Mouse (Mus musculus) forebrain, embryonic 13.5 days (tissue): ENCODE data around the gene Cpn1. TPM values are rescaled to one million over a fixed set of nuclear protein-coding genes. Genes with fewer than 3 reads are reported as not detected.

Experiments
- ATAC-seq: fragments of 200-750 bp; cut with Nextera tagmentation; 2 replicates; pipeline ENCODE4 v1.8.0; 2017
- H3K27ac ChIP-seq: fragments of 300-500 bp; sonication (generic); 2 replicates; pipeline ENCODE4 v1.5.1; 2015; ENCODE audit warnings: inconsistent platforms, mild to moderate bottlenecking, moderate library complexity
- H3K27me3 ChIP-seq: fragments of 300-500 bp; sonication (generic); 2 replicates; pipeline ENCODE4 v1.6.1; 2015; ENCODE audit warnings: mild to moderate bottlenecking, inconsistent platforms
- H3K36me3 ChIP-seq: fragments of 300-500 bp; sonication (generic); 2 replicates; pipeline ENCODE4 v1.6.1; 2015; ENCODE audit warnings: mild to moderate bottlenecking, inconsistent platforms; ENCODE audit not compliant: poor library complexity, severe bottlenecking
- H3K4me1 ChIP-seq: fragments of 300-500 bp; sonication (generic); 2 replicates; pipeline ENCODE4 v1.6.1; 2015; ENCODE audit warnings: inconsistent platforms
- H3K4me2 ChIP-seq: fragments of 300-500 bp; sonication (generic); 2 replicates; pipeline ENCODE4 v1.6.1; 2015; ENCODE audit warnings: inconsistent platforms, mild to moderate bottlenecking, moderate library complexity
- H3K4me3 ChIP-seq: fragments of 300-500 bp; sonication (generic); 2 replicates; pipeline ENCODE4 v1.5.1; 2015; ENCODE audit warnings: mild to moderate bottlenecking, inconsistent platforms
- H3K9ac ChIP-seq: fragments of 300-500 bp; sonication (generic); 2 replicates; pipeline ENCODE4 v1.6.1; 2015; ENCODE audit warnings: mild to moderate bottlenecking, inconsistent platforms
- H3K9me3 ChIP-seq: fragments of 300-500 bp; sonication (generic); replicated peaks from 2 replicates; pipeline ENCODE4 v1.6.1; 2016; ENCODE audit warnings: inconsistent platforms
- WGBS: fragments of 180-500 bp; shearing (Covaris S2); methylation state at CpG from one replicate; pipeline ENCODE4 v1.1.7; 2015; 5-methylcytosine and 5-hydroxymethylcytosine counted together
- polyA plus RNA-seq: library from polyadenylated mRNA; unstranded; fragments of >200 nt; fragmentation: Nextera tagmentation; extraction: Ambion mirVana; gene quantifications from 2 replicates; pipeline ENCODE4 v1.2.1, GENCODE M21; 2015

The Cpn1 gene
- polyA plus RNA-seq, 1 experiment from 2014 or later, result 0.32 TPM

DNA sequence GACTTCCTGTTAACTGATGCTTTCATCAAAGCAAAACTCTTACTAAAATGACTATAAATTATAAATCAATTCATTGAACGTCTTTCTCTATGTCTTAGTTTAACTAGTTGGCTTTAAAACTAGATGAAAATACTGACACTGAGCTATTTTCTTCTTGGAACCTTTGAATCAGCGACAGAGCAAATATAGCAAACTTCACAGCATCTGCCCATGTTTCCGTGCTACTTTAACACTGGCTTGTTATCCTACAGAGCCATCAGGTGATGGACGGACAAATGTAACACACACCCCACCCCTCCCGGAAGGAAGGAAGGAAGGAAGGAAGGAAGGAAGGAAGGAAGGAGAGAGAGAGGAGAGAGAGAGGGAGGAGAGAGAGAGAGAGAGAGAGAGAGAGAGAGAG is 58.4 kb downstream of the Cpn1 start:
- WGBS, result 85% methylated on average over 5 of the region's 5 CpGs
- no peak overlapping the region for H3K4me3 ChIP-seq
- no peak overlapping the region for H3K4me2 ChIP-seq
- H3K27me3 ChIP-seq, result no peaks in the 10 kb centered on the region
- no peak for ATAC-seq
- no peak overlapping the region for H3K9ac ChIP-seq
- H3K27ac ChIP-seq, result no peak overlapping the region
- peaks cover 5% of the 10 kb centered on the region; the same call in 1 of the 2 replicates for H3K4me1 ChIP-seq
- H3K9me3 ChIP-seq, result 0 out of 2 replicates have a peak, but pooled peaks cover 3% of the 10 kb centered on the region
- H3K36me3 ChIP-seq, result no peaks in the 10 kb centered on the region

DNA sequence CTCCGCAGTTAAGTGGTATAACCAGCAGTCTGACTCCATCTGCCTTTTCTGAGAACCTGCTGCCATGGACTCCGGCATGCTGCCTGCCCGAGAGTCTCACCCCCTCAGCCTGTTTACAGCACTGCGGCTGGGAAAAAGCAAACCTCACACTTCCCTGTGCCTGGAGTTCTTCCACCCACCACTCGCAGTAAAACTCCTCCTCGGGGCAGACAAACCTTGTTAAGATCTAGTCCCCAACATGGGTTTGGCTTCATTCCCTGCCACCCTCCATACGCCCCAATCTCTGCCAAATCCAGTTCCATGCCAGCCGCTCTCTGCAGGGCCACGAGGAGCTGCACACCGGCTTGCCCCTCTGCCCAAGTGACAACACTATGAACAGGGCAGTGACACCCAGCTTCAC is 59.3 kb downstream of the Cpn1 start:
- no peak overlapping the region for H3K4me2 ChIP-seq
- no peak for ATAC-seq
- WGBS, result 79% methylated on average over 10 of the region's 10 CpGs
- 0 out of 2 replicates have a peak, but pooled peaks cover 4% of the 10 kb centered on the region for H3K9me3 ChIP-seq
- no peak overlapping the region for H3K27ac ChIP-seq
- no peaks in the 10 kb centered on the region for H3K27me3 ChIP-seq
- H3K9ac ChIP-seq, result no peak overlapping the region
- H3K36me3 ChIP-seq, result no peaks in the 10 kb centered on the region
- H3K4me1 ChIP-seq, result peaks cover 5% of the 10 kb centered on the region; the same call in 1 of the 2 replicates
- H3K4me3 ChIP-seq, result no peak overlapping the region

DNA sequence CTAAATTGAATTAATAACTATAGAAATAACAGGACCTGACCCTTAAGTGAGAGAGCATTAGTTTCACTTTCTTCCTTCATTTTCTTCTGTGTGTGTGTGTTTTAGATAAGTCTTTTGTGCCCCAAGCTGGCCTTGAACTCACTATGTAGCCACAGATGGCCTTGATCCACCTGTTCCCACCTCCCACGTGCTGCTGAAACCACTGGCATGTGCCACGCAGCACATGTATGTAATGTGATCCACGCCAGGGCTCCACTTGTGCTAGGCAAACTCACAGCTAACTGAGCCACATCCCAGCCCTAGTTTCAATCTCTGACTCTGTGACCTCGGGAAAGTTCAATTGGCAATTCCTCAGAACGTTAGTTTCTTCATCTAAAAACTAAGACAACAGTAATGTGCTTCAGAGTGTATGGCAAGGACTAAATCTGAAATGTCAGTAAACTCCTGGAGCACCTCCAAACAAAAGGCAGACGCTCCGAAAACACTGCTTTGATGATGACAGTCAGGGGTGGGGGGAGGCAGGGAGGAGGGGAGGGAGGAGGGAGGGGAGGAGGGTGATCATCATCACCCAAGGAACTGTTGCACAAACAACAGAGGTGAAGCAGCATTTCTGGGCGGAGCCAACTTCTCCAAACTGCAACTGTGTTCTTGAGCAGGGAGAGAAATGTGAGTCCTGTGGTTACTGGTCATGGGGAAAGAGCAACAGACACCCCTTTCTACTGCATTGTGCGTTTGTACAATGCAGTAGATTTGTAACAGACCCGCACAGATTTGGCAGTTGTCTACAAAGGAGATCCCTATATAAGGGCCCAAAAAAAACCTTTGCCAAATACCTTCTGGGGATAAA is 60.0 kb downstream of the Cpn1 start:
- WGBS, result 80% methylated on average over 10 of the region's 10 CpGs
- Histone ChIP-seq H3K4me1 (peaks cover 5% of the 10 kb centered on the region; the same call in 1 of the 2 replicates), H3K9ac (no peak overlapping the region), H3K27me3 (no peaks in the 10 kb centered on the region), H3K36me3 (no peaks in the 10 kb centered on the region), H3K27ac (no peak overlapping the region), H3K4me2 (no peak overlapping the region), H3K9me3 (0 out of 2 replicates have a peak, but pooled peaks cover 4% of the 10 kb centered on the region), H3K4me3 (no peak overlapping the region)
- no peak for ATAC-seq

DNA sequence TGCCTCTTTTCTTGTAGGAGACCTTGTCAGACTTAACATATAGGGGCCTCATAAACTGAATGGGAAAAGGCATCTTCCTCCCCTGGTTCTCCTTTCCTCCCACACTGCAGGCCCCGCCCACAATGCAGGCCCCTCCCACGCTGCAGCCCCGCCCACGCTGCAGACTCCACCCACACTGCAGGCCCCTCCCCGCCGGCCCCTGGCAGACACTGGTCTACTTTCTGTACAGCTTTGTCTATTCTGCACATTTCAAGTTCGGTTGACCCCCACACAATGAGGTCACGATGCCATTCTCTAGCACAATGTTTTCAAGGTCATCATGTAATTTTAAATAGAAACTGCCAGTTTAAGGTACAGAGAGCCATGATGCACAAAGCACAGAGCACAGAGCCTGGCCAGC is 62.0 kb downstream of the Cpn1 start:
- Histone ChIP-seq H3K9ac (no peak overlapping the region), H3K4me1 (peaks cover 6% of the 10 kb centered on the region; the same call in 1 of the 2 replicates), H3K9me3 (0 out of 2 replicates have a peak, but pooled peaks cover 4% of the 10 kb centered on the region), H3K27me3 (no peaks in the 10 kb centered on the region; the same call in 1 of the 2 replicates), H3K4me3 (no peak overlapping the region), H3K36me3 (no peaks in the 10 kb centered on the region), H3K27ac (no peak overlapping the region), H3K4me2 (no peak overlapping the region)
- ATAC-seq, result no peak
- 75% methylated on average over 8 of the region's 8 CpGs for WGBS

DNA sequence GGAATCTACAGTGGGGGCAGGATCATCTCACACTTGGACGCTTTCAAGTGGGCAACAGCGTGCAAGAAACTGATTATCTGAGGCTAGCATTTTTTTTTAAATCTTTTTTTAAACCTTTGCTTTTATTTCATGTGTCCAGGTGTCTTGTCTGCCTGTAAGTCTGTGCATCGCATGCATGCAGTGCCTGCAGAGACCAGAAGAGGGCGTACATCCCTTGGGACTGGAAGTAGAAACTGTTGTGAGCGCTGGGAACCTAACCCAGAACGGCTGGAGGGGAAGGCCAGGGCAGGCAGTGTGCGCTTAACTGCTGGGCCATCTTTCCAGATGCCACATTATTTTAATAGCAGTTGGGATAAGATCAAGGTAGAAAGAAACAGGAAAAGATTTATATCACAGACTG is 63.4 kb downstream of the Cpn1 start:
- H3K27ac ChIP-seq, result no peak overlapping the region
- peaks cover 6% of the 10 kb centered on the region; the same call in 1 of the 2 replicates for H3K4me1 ChIP-seq
- no peaks in the 10 kb centered on the region for H3K36me3 ChIP-seq
- WGBS, result 95% methylated on average over 7 of the region's 7 CpGs
- no peaks in the 10 kb centered on the region; the same call in 1 of the 2 replicates for H3K27me3 ChIP-seq
- H3K9ac ChIP-seq, result no peak overlapping the region
- H3K4me2 ChIP-seq, result no peak overlapping the region
- ATAC-seq, result no peak
- H3K9me3 ChIP-seq, result 0 out of 2 replicates have a peak, but pooled peaks cover 4% of the 10 kb centered on the region
- no peak overlapping the region for H3K4me3 ChIP-seq

DNA sequence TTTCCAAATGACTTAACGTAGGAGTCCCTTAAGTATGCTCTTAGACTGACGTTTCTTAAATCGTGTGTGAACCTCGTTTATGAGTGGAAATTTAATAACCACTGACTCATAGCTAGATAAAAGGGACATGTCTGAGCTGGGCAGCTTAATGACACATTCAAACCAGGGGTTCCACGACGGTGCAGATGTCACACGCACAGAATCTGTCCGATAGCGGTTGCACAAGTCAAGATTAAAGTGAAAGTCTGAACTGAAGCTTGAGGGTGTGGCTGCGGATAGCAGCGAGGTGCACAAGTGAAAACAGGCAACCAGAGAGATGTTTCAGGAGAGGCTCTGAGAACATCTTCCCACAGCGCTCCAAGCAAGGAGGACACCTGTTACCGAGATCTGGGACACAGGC is 64.9 kb downstream of the Cpn1 start:
- H3K36me3 ChIP-seq, result no peaks in the 10 kb centered on the region
- H3K9me3 ChIP-seq, result 0 out of 2 replicates have a peak, but pooled peaks cover 4% of the 10 kb centered on the region
- H3K27me3 ChIP-seq, result no peaks in the 10 kb centered on the region; the same call in 1 of the 2 replicates
- no peak overlapping the region for H3K9ac ChIP-seq
- no peak overlapping the region for H3K4me3 ChIP-seq
- peaks cover 6% of the 10 kb centered on the region; the same call in 1 of the 2 replicates for H3K4me1 ChIP-seq
- WGBS, result 59% methylated on average over 13 of the region's 13 CpGs
- no peak overlapping the region for H3K27ac ChIP-seq
- ATAC-seq, result no peak
- H3K4me2 ChIP-seq, result no peak overlapping the region

DNA sequence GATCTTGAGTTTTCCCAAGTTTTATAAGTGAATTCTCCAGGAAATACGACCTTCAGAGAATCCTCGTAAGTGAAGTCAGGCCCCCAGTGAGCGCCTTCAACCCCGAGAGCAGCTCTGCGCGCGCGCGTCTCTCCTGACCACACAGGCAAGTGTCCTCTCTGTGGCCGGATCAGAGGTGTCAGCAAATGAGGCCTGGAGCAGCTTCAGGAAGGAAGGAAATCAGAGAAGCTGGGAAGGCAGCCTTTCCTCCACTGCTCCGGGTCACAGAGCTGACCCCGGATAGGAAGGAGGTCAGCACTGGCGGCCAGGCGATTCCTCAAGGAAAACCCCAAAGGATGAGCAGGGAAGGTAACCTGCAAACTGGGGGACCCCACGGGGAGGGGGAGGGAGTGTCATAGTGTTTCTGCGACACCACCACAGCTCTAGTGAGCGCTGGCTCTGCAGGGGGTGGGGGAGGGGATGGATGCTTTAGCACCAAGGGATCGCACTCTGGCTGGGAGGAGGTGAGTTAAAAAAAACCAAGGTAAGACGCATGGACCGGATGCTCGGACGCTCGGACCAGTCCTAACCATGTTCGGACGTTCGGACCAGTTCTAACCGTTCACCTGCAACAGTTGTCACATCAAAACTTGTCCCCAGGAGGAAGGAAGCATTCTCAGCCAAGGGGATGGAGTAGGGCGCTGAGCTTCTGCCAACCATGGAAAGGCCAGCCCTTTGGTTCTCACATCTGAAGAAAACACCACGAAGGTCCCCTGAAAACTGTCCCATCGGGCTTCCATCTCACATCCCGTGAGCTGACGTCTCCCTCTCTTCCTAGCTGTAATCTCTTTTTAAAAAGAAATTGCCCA is 65.7 kb downstream of the Cpn1 start:
- Histone ChIP-seq H3K9ac (no peak overlapping the region), H3K27me3 (no peaks in the 10 kb centered on the region; the same call in 1 of the 2 replicates), H3K36me3 (no peaks in the 10 kb centered on the region), H3K4me1 (peaks cover 6% of the 10 kb centered on the region; the same call in 1 of the 2 replicates), H3K27ac (no peak overlapping the region), H3K9me3 (0 out of 2 replicates have a peak, but pooled peaks cover 4% of the 10 kb centered on the region), H3K4me3 (no peak overlapping the region), H3K4me2 (peak overlapping the region; percentile 29)
- no peak for ATAC-seq
- WGBS, result 20% methylated on average over 32 of the region's 32 CpGs

DNA sequence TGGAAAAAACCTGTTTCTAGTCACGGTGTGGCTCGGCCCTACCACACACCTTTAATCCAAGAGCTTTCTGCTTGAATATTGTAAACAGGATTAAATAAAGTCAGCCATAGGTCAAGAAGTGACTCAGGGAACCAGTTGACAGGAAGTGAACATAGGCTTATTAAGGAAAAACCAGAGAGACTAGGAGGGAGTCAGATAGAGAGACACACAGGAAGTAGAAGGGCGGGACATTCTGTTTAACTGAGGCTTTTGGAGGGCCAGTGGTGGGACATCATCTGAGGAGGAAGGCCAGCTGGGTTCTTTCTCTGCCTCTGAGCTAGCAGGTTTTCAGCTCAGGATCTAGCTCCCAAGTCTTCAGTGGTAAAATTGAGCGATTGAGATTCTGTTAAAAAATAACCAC is 66.5 kb downstream of the Cpn1 start:
- Histone ChIP-seq H3K36me3 (no peaks in the 10 kb centered on the region), H3K9me3 (0 out of 2 replicates have a peak, but pooled peaks cover 4% of the 10 kb centered on the region), H3K9ac (no peak overlapping the region), H3K4me2 (no peak overlapping the region), H3K4me1 (peaks cover 6% of the 10 kb centered on the region; the same call in 1 of the 2 replicates), H3K27ac (no peak overlapping the region), H3K27me3 (no peaks in the 10 kb centered on the region; the same call in 1 of the 2 replicates), H3K4me3 (no peak overlapping the region)
- ATAC-seq, result no peak
- 87% methylated on average over 4 of the region's 4 CpGs for WGBS

DNA sequence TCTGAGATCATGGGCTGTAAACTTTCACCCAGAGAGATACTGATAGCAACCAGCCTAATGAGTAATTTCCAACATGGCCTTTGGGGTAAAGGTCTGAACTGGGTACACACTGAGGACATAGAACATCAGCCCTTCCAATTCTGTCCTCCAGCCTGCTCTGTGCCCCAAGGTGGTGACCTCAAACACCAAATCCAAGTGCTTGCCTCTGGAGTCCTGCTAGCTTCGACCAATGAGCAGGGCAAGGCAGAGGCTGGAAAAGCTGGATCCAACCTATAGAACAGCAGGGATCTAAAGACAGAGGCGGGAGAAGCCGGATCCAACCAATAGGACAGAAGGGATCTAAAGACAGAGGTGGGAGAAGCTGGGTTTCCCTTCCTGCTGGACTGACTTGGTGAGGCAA is 67.5 kb downstream of the Cpn1 start:
- no peak overlapping the region for H3K27ac ChIP-seq
- no peak overlapping the region for H3K9ac ChIP-seq
- no peak overlapping the region for H3K4me3 ChIP-seq
- H3K9me3 ChIP-seq, result 0 out of 2 replicates have a peak, but pooled peaks cover 4% of the 10 kb centered on the region
- no peaks in the 10 kb centered on the region; the same call in 1 of the 2 replicates for H3K27me3 ChIP-seq
- no peaks in the 10 kb centered on the region for H3K36me3 ChIP-seq
- WGBS, result 72% methylated on average over 3 of the region's 3 CpGs
- ATAC-seq, result no peak
- H3K4me2 ChIP-seq, result no peak overlapping the region
- H3K4me1 ChIP-seq, result peaks cover 6% of the 10 kb centered on the region; the same call in 1 of the 2 replicates

DNA sequence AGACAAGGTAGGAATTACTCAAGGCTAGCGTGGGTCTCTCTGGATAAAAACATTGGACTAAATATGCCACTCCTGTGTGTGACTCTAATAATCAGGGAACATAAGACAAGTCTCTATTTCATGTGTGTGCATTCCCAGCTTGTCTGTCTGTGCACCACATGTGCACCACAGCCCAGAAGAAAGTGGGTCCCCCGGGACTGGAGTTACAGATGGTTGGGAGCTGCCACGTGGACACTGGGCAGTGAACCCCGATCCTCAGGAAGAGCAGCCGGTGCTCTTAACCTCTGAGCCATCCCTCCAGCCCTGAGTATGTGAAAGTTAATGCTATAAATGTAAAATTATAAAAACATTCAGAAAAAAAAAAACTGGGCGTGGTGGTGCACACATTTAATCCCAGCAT is 68.6 kb downstream of the Cpn1 start:
- Histone ChIP-seq H3K4me2 (no peak overlapping the region), H3K4me1 (peaks cover 6% of the 10 kb centered on the region; the same call in 1 of the 2 replicates), H3K9me3 (no peaks in the 10 kb centered on the region), H3K36me3 (no peaks in the 10 kb centered on the region), H3K9ac (no peak overlapping the region), H3K27ac (no peak overlapping the region), H3K27me3 (no peaks in the 10 kb centered on the region; the same call in 1 of the 2 replicates), H3K4me3 (no peak overlapping the region)
- no peak for ATAC-seq
- 89% methylated on average over 6 of the region's 6 CpGs for WGBS

DNA sequence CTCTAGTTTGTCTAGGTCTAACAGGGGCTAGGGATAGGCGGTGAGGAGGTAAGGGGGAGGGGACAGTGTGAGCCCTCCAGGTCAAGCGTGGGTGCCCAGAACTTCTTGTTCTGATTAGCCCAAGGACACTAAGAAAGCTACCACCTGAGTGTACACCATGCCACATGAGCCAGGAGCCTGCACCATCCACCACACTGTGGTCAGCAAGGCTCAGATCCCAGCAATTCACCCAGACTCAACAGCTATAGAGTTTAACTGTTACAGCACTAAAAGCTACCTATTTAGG is 69.0 kb downstream of the Cpn1 start:
- Histone ChIP-seq H3K4me1 (peaks cover 6% of the 10 kb centered on the region; the same call in 1 of the 2 replicates), H3K4me3 (no peak overlapping the region), H3K27ac (no peak overlapping the region), H3K9ac (no peak overlapping the region), H3K27me3 (no peaks in the 10 kb centered on the region; the same call in 1 of the 2 replicates), H3K36me3 (no peaks in the 10 kb centered on the region), H3K9me3 (no peaks in the 10 kb centered on the region), H3K4me2 (no peak overlapping the region)
- no peak for ATAC-seq
- WGBS, result 89% methylated on average over 2 of the region's 2 CpGs
